Mouse (Mus musculus) layer of hippocampus, adult 18-20 months (tissue): ENCODE data around the gene Hist1h3i. TPM values are rescaled to one million over a fixed set of nuclear protein-coding genes. Genes with fewer than 3 reads are reported as not detected.
"Not testable (repeated sequence)": the region's sequence is repeated elsewhere in the genome, so short reads cannot be mapped to it uniquely, and the experiment has no call there.

Experiments
- DNase-seq, 2 experiments: peaks; one replicate each; pipeline ENCODE4 v3.0.0; 2022; ENCODE audit warnings: low spot score in 2 of 2
- total RNA-seq, 2 experiments: library from RNA; stranded (reverse); gene quantifications; 2 replicates each; pipeline ENCODE4 v1.2.3; 2021

Gene Hist1h3i
- total RNA-seq, 2 experiments from 2014 or later = 45.5 to 56.3 TPM

GRCm38 (mm10) chr13:21783734-21784161, 578 bp upstream of the Hist1h3i start:
- peak in 1 of 2 experiments; percentile 39 for DNase-seq

GRCm38 (mm10) chr13:21782361-21783254, 562 bp downstream of the Hist1h3i start:
- not testable (repeated sequence) for DNase-seq

- DNase-seq = no peak
Observed at GRCm38 (mm10) chr13:21781639-21782038, 1.5 kb downstream of the Hist1h3i start.

GRCm38 (mm10) chr13:21781021-21781555, 2.1 kb downstream of the Hist1h3i start:
- DNase-seq = no peak

- peak; percentile 13 to 69 for DNase-seq
Observed at GRCm38 (mm10) chr13:21779767-21780731, 3.1 kb downstream of the Hist1h3i start, which contains the start of gene Hist1h1b. Gene Hist1h1b (minus strand): TSS chr13:21780625.

GRCm38 (mm10) chr13:21778814-21779766, 4.1 kb downstream of the Hist1h3i start:
- DNase-seq = peak; percentile 33 to 86

- no peak for DNase-seq
Observed at GRCm38 (mm10) chr13:21755707-21756106, 27.5 kb downstream of the Hist1h3i start.

- DNase-seq = peak in 1 of 2 experiments; percentile 27
Observed at GRCm38 (mm10) chr13:21754294-21755001, 28.7 kb downstream of the Hist1h3i start.

GRCm38 (mm10) chr13:21753524-21754285, 29.5 kb downstream of the Hist1h3i start, which contains the start of the genes Hist1h2ak and Hist1h2bn:
Gene Hist1h2ak (minus strand): TSS chr13:21753827.
Gene Hist1h2bn (plus strand): TSS chr13:21754123.
- DNase-seq = peak; percentile 74 to 91

- no peak for DNase-seq
Observed at GRCm38 (mm10) chr13:21753051-21753523, 30.1 kb downstream of the Hist1h3i start.

- no peak for DNase-seq
Observed at GRCm38 (mm10) chr13:21752356-21752755, 30.8 kb downstream of the Hist1h3i start.

GRCm38 (mm10) chr13:21751827-21752226, 31.3 kb downstream of the Hist1h3i start:
- no peak for DNase-seq

- DNase-seq = no peak
Observed at GRCm38 (mm10) chr13:21751417-21751816, 31.8 kb downstream of the Hist1h3i start.

GRCm38 (mm10) chr13:21750159-21751017, 32.8 kb downstream of the Hist1h3i start, which contains the start of gene Hist1h4k:
Gene Hist1h4k (minus strand): TSS chr13:21750505.
- DNase-seq = peak; percentile 89 to 93

GRCm38 (mm10) chr13:21749387-21750158, 33.6 kb downstream of the Hist1h3i start:
- no peak for DNase-seq

GRCm38 (mm10) chr13:21745006-21745405, 38.2 kb downstream of the Hist1h3i start:
- DNase-seq = no peak
